Mouse (Mus musculus): ENCODE data around the gene Tmem150a.

Gene Tmem150a

GRCm38 (mm10) chr6:72401875-72402274, 46.6 kb downstream of the Tmem150a start:
- DNase-seq (ENCODE audit: low read depth), result peak; percentile 88

DNA sequence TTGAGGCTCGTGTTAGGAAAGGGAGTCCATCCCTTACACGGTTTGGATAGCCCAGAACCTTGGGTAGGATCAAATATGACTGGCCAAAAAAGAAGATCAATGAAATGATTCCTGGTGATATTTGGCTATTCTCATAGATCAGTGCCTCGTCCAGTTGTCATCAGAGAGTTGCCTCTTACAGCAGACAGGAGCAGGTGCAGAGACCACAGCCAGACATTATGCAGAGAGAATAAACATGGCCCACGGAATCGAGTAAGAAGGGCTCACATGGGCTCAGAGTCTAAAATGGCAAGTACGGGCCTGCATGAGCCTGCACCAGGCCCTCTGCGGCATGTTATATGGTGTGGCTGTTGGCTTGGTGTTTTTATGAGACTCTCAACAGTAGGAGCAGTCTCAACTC, 50.1 kb downstream of the Tmem150a start:
- no peak for DNase-seq (ENCODE audit: low read depth)

- peak; percentile 98 for DNase-seq (ENCODE audit: low read depth)
Observed at GRCm38 (mm10) chr6:72407119-72407518, 51.9 kb downstream of the Tmem150a start.

Data from NIH3T3 (cell line).